Mouse (Mus musculus) cortical plate, adult 2 months (tissue): Measurements from ENCODE around the gene Ovgp1.

Source experiments
- CTCF ChIP-seq: fragments of 200-500 bp; IDR thresholded peaks from 2 replicates; pipeline ENCODE4 v1.5.1; 2011; ENCODE audit warnings: mild to moderate bottlenecking, control low read depth, low read length; ENCODE audit not compliant: insufficient read depth; ENCODE audit errors: extremely low read depth
- POLR2A ChIP-seq: fragments of 200-500 bp; IDR thresholded peaks from 2 replicates; pipeline ENCODE4 v1.6.1; 2011; ENCODE audit warnings: mild to moderate bottlenecking, low read length, control low read depth; ENCODE audit not compliant: insufficient read depth; ENCODE audit errors: extremely low read depth

DNA sequence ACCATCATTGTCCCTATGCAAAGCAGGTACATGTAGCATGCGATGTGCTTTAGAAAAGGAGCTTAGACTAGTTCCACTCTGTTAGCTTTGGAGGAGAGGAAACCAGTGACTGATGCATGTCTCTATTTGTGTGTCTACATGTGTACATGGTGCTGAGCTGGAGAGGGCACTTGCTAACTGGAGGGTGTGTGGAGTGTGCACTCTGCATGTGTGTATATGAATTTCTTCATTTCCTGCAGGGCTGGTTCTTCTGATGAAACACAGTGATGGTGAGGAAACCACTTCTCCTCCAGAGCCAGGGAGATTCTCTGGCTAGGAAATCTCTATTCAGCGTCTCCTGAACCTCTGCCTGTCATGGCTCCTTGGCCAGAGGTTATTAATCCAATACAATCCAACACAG lies 663 bp downstream of the Ovgp1 start:
- TF ChIP-seq CTCF (no peak), POLR2A (no peak)
